Mouse (Mus musculus): ENCODE results near the gene Rpl29.

Rpl29 gene

DNA sequence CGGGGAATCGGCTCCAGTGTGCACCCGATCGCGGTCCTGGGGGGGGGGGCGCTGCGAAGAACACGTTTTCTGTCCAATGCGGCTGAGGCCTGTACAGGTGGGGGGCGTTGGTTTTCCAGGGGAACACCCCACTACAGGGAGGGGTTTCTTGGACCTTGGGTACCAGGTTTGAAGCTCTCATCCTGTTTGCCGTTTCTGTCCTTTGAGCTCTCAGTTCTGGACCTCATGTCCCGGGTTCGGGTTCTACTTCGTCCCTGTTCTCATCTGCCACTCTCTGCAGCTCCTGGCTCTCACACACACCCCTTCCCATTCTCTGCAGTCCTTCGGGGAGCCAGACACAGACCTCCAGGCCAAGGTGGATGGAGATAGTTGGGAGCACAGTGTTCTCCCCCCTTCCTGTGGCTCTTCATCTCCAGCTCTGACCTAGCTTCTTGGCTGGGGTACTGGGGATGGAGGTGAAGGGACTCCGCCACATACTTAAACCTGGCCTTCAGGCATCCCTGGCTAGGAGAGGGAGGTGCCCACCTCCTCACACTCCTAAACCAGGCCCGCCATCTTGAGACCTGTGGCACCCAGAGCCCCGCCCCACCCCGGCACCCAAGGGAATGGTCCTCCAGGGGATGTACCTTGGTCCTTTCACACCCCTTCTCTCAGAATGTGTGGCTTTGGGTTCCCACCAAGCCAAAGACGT is 25.0 kb downstream of the Rpl29 start:
- in situ Hi-C loops (cut with MboI, MseI): no loop called here

GRCm38 (mm10) chr9:106454888-106455681 is 25.8 kb downstream of the Rpl29 start:
- in situ Hi-C loops (cut with MboI, MseI): no loop called here

GRCm38 (mm10) chr9:106456325-106457162 is 27.3 kb downstream of the Rpl29 start:
- in situ Hi-C loops (cut with MboI, MseI): no loop called here

GRCm38 (mm10) chr9:106457163-106457559 is 27.9 kb downstream of the Rpl29 start:
- in situ Hi-C loops (cut with MboI, MseI): no loop called here

DNA sequence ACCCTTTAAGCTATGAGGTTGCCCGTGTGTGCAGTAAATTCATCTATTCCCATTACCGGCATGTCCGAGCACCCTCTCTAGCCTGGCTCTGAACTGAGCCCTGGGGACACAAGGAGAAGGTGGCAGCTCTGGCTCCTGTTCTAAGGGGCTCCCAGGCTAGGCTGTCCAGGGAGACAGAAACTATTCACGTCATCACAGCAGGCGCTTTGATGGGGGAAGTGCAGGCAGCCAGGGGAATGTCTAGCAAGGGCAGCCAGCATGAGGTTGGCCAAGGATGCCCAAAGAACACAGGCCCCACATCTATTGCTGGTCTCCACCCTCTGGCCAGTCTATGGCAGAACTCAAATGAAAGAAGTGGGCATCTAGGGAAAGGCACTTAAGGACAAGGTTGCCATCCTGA is 28.7 kb downstream of the Rpl29 start:
- in situ Hi-C loops (cut with MboI, MseI): no loop called here

DNA sequence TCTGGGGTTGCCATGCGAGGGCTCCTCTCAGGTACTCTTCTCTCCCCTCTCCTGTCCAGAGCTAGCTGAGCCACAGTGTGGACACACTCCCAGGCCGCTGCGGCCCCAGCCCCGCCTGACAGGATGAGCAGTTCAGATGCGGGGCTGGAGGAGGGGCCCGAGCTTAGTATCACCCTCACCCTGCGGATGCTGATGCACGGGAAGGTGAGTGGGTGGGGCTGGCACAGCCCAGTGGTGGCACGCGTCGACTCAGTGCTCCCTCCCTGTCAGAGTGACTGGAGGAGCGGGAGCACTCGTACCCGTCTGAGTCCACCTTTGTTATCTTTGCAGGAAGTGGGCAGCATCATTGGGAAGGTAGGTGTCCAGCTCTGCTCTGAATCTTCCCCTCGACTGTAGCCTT is 30.7 kb downstream of the Rpl29 start:
- in situ Hi-C loops (cut with MboI, MseI): no loop called here

- in situ Hi-C loops (cut with MboI, MseI): no loop called here
These were observed 31.3 kb downstream of the Rpl29 start for GRCm38 (mm10) chr9:106460401-106461025.

DNA sequence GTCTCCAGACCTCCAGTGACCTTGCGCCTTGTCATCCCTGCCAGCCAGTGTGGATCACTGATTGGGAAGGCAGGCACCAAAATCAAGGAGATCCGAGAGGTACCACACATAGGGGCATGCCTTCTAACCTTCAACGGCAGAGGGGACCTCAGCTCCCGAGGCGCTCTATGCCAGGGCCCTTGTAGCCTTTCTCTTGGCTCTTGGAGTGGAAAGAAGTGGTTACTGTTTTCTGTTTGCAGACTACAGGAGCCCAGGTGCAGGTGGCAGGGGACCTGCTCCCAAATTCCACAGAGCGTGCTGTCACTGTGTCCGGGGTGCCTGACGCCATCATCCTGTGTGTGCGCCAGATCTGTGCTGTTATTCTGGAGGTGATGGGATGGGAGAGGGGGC is 31.8 kb downstream of the Rpl29 start:
- in situ Hi-C loops (cut with MboI, MseI): no loop called here

DNA sequence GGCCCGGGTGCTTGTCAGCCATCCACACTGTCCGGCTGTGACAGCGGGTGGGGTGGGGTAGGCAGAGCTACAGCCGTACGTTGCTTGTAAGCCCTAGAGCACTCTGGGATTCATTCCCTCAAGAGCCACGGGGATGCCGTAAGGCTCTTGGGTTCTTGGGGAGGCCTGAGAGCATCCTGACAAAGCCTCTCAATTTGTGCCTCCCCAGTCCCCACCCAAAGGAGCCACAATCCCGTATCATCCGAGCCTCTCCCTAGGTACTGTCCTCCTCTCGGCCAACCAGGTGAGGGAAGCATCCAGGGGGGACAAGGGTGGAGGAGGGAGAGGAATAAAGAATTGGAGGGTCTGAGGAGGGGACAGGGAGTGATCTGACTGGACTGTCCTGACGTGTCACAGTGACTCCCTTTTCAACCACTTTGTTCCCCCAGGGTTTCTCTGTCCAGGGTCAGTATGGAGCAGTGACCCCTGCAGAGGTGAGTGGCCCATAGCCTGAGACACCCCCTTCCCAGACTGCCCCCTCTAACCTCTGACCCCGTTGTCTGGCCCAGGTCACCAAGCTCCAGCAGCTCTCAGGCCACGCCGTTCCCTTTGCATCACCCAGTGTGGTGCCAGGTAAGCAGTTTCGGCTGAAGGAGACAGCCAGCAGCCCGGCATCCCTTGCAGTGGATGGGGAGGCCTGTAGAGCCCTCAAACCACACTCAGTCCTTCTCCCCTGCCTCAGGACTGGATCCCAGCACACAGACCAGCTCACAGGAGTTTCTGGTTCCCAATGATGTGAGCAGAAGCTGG is 32.6 kb downstream of the Rpl29 start:
- in situ Hi-C loops (cut with MboI, MseI): no loop called here

- in situ Hi-C loops (cut with MboI, MseI): no loop called here
These were observed 33.2 kb downstream of the Rpl29 start for GRCm38 (mm10) chr9:106462430-106462800.

DNA sequence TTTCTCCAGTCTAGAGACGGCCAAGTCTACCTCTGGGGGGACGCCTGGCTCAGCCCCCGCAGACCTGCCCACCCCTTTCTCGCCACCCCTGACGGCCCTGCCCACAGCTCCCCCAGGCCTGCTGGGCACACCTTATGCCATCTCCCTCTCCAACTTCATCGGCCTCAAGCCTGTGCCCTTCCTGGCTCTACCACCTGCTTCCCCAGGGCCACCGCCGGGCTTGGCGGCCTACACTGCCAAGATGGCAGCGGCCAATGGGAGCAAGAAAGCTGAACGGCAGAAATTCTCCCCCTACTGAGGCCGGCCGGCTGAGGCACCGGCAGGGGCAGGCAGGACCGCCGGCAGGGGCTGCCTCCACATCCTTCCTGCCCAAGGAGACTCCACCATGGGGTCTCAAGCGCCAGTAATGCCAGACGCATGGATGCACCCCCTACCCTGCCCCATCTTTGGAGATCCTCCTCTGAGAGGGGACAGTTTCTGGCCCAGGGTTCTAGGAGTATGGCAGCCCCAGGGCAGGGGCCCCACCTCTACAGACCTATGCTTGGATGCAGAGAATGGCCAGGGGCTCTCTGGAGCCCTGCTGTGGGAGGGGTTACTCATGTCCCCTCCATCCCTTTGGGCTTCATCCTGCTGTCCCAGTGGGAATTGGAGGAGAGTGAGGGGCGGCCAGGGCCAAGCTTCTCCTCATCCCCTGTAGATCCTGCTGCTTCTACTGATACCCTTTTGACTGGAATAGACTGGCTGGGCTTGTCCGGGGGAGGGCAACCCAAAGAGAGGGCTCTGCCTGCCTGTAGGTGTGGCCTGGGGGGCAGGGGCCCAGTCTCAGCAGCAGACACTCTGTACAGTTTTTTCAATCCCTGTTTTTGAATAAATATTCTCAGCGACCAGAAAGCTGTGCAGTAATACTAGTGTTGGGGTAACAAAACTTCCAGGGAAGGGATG is 34.1 kb downstream of the Rpl29 start:
- in situ Hi-C loops (cut with MboI, MseI): no loop called here

DNA sequence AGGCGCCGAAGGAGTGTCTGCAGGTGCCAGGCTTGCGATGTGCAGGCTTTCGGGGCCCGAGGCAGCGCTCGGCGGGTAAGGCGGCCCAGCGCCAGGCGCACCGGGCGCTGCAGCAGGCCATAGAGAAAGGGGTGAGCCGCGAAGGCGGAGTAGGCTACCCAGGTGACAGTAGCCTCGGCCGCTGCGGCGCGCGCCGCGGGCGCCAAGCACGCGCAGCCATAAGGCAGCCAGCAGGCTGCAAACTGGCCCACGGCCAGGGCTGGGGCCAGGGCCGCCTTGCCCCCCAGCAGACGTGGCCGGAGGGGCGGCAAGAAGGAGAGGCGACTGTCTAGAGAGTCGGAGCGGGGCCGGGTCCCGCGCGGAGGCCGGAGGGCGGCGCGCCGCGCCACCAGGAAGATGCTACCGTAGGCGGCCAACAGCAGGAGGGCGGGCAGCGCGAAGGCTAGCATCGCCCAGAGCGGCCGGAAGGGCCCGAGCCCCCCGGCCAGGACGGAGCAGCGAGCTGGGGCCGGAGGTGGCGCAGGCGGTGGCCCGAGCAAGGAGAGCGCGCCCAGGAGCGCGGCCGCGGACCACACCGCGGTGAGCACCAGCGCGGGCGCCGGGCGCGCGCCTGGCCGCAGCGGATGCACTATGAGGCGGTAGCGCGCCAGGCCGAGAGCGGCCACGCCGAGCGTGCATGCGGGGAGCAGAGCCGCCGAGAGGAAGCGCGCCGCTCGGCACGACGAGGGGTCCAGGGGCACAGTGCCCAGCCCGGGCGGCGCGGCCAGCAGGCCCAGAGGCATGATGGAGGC is 35.7 kb downstream of the Rpl29 start:
- in situ Hi-C loops (cut with MboI, MseI): no loop called here

DNA sequence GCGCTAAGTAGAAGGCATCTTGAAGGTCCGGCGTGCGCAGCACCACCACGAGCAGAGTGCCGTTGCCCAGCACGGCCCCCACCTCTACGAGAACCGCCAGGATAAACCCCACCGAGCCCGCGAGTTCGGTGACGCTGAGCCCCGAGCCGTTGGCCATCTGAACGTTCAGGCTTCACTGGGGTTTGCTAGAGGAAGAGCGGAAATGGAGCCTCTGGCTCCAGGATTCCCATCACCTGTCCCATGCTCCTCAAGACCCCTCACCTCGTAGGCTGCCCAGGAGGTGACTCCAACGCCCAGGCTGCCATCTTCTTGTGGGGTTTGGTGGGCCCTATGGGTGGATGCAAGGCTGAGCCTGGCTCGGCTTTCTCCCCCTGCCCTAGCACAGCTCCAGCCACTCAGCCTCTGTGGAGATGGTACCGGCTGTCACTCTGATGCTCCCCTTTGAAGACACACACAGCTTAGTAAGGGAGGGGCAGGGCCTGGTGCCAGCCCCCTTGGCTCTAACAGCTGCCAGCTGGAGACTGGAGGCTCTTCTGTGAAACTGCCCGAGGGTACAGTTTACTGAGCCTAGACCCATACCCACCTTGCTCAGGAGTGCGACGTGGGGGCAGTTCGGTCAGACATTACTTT is 36.4 kb downstream of the Rpl29 start, which contains the start of gene Gpr62:
Gene Gpr62 (minus strand): TSS at position 368 of the 630 bp plus-strand sequence.
- in situ Hi-C loops (cut with MboI, MseI): no loop called here

DNA sequence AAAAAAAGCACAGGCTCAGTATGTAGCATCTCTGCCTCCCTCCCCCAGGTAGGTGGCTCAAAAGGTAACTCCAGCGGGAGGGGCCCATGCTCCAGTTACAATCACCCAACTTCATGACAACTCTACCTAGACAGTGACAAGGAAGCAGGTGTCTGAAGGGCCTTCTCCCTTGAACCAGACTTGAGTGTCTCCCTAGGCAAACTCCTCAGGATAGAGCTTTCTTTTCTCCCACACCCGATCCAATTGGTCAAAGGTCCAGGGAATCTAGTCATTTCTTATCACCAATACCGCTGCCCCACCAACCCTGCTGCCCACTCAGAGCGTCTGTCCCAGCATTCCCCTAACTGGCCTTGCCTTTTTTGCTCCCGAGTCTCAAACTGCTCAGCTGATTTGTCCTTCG is 37.5 kb downstream of the Rpl29 start:
- in situ Hi-C loops (cut with MboI, MseI): no loop called here

- in situ Hi-C loops (cut with MboI, MseI): no loop called here
These were observed 38.5 kb downstream of the Rpl29 start for GRCm38 (mm10) chr9:106467746-106468145.

DNA sequence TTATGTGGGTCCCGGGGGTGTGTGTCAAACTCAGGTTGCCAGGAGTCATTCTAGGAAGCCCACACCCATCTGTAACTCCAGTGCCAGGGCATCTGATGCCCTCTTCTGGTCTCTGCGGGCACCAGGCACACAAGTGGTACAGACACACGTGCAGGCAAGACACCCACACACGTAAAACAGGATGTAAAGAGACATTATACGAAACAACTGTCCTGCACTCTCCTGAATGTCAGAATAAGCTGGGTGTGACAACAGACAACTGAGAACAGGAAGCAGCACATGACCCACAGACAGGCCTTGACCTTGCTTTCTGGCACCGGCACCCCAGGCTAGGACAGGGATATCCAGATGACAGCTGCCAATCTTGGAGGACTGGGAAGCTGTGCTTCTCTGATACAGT is 40.1 kb downstream of the Rpl29 start:
- in situ Hi-C loops (cut with MboI, MseI): no loop called here

DNA sequence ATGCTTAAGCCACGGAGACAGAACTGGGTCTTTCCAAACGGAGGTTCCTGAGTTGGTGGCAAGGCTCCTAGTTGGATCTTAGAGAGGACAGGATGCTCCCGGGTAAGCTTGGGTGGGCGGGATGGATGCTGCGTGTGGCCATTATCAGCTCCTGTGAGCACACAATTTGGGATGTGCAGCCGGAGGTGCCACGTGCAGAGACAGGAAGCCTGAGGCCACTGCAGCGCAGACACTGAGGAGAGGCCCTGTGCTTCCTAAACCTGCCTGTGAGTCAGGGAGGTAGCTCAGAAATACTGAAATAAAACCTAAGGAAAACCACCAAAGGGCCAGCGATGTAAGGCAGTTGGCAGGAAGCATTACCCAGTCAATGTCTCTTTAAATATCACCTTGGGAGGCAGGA is 40.5 kb downstream of the Rpl29 start:
- in situ Hi-C loops (cut with MboI, MseI): no loop called here

DNA sequence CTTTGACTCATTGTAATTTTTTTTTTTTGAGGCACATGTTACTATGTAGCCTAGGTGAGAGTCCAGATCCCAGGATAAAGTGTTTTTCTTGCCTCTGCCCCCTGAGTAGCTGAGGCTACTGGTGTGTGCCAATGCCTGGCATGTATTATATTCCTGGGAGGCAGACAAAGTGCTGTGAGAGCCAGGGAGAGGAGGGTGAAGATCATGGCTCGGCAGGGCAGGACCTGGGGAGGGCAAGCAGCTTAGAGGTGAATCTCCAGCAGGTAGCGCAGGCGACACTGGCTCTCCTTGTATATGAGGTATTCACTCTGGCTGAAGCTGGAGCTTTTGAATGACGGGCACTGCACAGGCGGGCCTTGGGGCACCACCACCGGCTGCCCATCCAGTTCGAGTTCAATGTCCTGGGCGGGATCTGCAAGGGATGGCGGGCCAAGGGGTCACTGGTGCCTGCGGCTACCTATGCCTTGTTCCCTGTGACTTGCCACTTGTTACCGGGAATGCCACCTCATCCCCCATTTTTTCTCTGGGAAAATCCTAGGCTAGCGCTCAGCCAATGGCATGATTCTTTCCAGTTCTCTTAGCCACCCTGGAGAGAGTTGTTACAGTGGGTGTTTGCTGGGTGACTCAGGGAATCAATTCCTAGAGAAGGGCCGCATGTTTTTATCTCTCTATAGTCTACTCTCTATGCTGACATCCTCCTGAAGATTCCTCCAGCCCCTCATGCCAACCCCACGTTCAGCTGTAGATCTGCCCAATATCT is 41.9 kb downstream of the Rpl29 start:
- in situ Hi-C loops (cut with MboI, MseI): no loop called here

Data from regulatory T cell (primary cell).